ENCODE assay signal across 8 mouse cellular contexts in the genomic region with DNA sequence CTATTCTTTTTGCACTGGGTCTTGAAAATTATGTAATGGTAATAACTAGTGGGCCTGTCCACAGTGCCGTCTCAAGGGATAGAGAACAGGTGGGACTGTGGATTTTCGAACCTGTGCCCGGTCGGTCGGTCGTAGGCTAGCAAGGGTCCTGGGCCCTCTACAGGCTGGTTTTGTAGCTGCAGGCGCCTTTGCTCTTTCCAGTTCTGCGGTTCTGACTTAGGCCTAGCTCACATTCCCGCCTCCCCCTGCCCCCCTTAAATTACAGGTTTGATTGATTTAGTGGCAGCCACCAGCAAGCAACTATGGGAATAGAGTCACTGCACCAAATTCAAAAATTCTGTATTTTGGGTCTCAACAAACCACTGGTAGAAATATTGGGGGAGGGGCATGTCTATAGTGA. TPM values are rescaled to one million over a fixed set of nuclear protein-coding genes. Genes with fewer than 3 reads are reported as not detected.
DNase-seq lines count a peak whose midpoint lies in the region; ATAC-seq and TF ChIP-seq lines count a peak whose summit lies in the region.

No protein-coding gene starts in this region.

- H3K27ac ChIP-seq in liver, embryonic 12.5 days: no peak overlapping the region
- H3K27ac ChIP-seq in midbrain, postnatal 0 days (ENCODE audit: low read depth, low read length): peak overlapping the region; percentile 18; the same call in 1 of the 2 replicates

- no peaks in the 10 kb centered on the region for H3K36me3 ChIP-seq in E14TG2a.4 (ENCODE audit: insufficient read depth, low read length)
- H3K36me3 ChIP-seq in liver, embryonic 12.5 days: no peaks in the 10 kb centered on the region
- no peaks in the 10 kb centered on the region for H3K36me3 ChIP-seq in midbrain, postnatal 0 days (ENCODE audit: insufficient read depth, low read length)

- DNase-seq in 3134 (ENCODE audit: extremely low read depth, insufficient read length, low spot score): peak; percentile 68
- peak; percentile 75 for DNase-seq in cerebellum, adult 9-10 months
- peak; percentile 44 for DNase-seq in gastrocnemius, postnatal 10 days
- peak; percentile 65 for DNase-seq in kidney, adult 18-20 months
- peak; percentile 73 for DNase-seq in midbrain, postnatal 0 days (ENCODE audit: low spot score)
- peak; percentile 64 for DNase-seq in thymus, postnatal 4 days

- H3K9me3 ChIP-seq in E14TG2a.4 (ENCODE audit: low read length): no peaks in the 10 kb centered on the region
- no peaks in the 10 kb centered on the region for H3K9me3 ChIP-seq in liver, embryonic 12.5 days (replicated peaks)
- no peaks in the 10 kb centered on the region for H3K9me3 ChIP-seq in midbrain, postnatal 0 days (ENCODE audit: low read length)

- TF ChIP-seq CTCF in E14TG2a.4 (conservative IDR thresholded peaks at IDR 0.05; ENCODE audit: low read length): peak; percentile 66
- TF ChIP-seq CTCF in midbrain, postnatal 0 days (IDR thresholded peaks at IDR 0.05): peak; percentile 65

- H3K9ac ChIP-seq in liver, embryonic 12.5 days: no peak overlapping the region
- H3K9ac ChIP-seq in midbrain, postnatal 0 days (replicated peaks; ENCODE audit: low read length, poor library complexity, severe bottlenecking): peak overlapping the region; percentile 94

- 4% methylated on average over 9 of the region's 9 CpGs for WGBS in liver, embryonic 12.5 days (ENCODE audit: insufficient replicate concordance)
- 7% methylated on average over 9 of the region's 9 CpGs for WGBS in midbrain, postnatal 0 days

- H3K4me3 ChIP-seq in E14TG2a.4 (replicated peaks; ENCODE audit: low read length): peak overlapping the region; percentile 86
- peak overlapping the region; percentile 60 for H3K4me3 ChIP-seq in liver, embryonic 12.5 days
- peak overlapping the region; percentile 83 for H3K4me3 ChIP-seq in midbrain, postnatal 0 days (ENCODE audit: low read depth, low read length)

- H3K27me3 ChIP-seq in E14TG2a.4 (ENCODE audit: insufficient read depth, low read length): peaks cover 84% of the 10 kb centered on the region
- H3K27me3 ChIP-seq in liver, embryonic 12.5 days (replicated peaks): peaks cover 93% of the 10 kb centered on the region
- H3K27me3 ChIP-seq in midbrain, postnatal 0 days (ENCODE audit: insufficient read depth, low read length): 0 out of 2 replicates have a peak, but pooled peaks cover 5% of the 10 kb centered on the region

- peak overlapping the region; percentile 75 for H3K4me2 ChIP-seq in liver, embryonic 12.5 days
- H3K4me2 ChIP-seq in midbrain, postnatal 0 days (ENCODE audit: low read depth, low read length, poor library complexity, severe bottlenecking): peak overlapping the region; percentile 94

- ATAC-seq in liver, embryonic 12.5 days: peak; percentile 28; the same call in 1 of the 2 replicates
- ATAC-seq in midbrain, postnatal 0 days (ENCODE audit: low FRiP score): peak; percentile 54

- peaks cover 25% of the 10 kb centered on the region for H3K4me1 ChIP-seq in E14TG2a.4 (replicated peaks; ENCODE audit: low read depth, low read length)
- peaks cover 25% of the 10 kb centered on the region for H3K4me1 ChIP-seq in liver, embryonic 12.5 days
- H3K4me1 ChIP-seq in midbrain, postnatal 0 days (ENCODE audit: insufficient read depth, low read length): 0 out of 2 replicates have a peak, but pooled peaks cover 3% of the 10 kb centered on the region

RNA-seq across cellular contexts. Expression of a gene that starts 0.9 kb away (rescaled TPM):
- total RNA-seq in gastrocnemius, postnatal 10 days (2021): 1 to 10 TPM; 3.1 to 4.3 TPM
- polyA plus RNA-seq in liver, embryonic 12.5 days (2016; fragmentation: Nextera tagmentation; extraction: Ambion mirVana): 3.9 and 4.7 TPM in 2 replicates
- 9.0 and 13.5 TPM in 2 replicates for total RNA-seq in midbrain, postnatal 0 days (2014; rRNA removed)
- polyA plus RNA-seq in midbrain, postnatal 0 days (2015; fragmentation: Nextera tagmentation; extraction: Ambion mirVana): 4.9 and 5.8 TPM in 2 replicates

RNA-seq across cellular contexts. Expression of a gene that starts 33.5 kb away (rescaled TPM):
- 1 to 10 TPM; 2.8 to 3.6 TPM for total RNA-seq in gastrocnemius, postnatal 10 days (2021)
- polyA plus RNA-seq in liver, embryonic 12.5 days (2016; fragmentation: Nextera tagmentation; extraction: Ambion mirVana): 4.5 and 4.8 TPM in 2 replicates
- 3.9 and 5.3 TPM in 2 replicates for total RNA-seq in midbrain, postnatal 0 days (2014; rRNA removed)
- polyA plus RNA-seq in midbrain, postnatal 0 days (2015; fragmentation: Nextera tagmentation; extraction: Ambion mirVana): 0.63 and 0.67 TPM in 2 replicates
